Mouse (Mus musculus): Measurements from ENCODE around the gene C1qtnf9. TPM values are rescaled to one million over a fixed set of nuclear protein-coding genes. Genes with fewer than 3 reads are reported as not detected.

Gene C1qtnf9
- total RNA-seq, 1 experiment, result 0.49 TPM

GRCm38 (mm10) chr14:60727130-60727529, 40.8 kb upstream of the C1qtnf9 start:
- H3K27ac ChIP-seq (ENCODE audit: insufficient read depth, low read depth, low read length, poor library complexity, severe bottlenecking), result no peak overlapping the region
- no peak overlapping the region for H3K4me3 ChIP-seq (ENCODE audit: insufficient read depth in 1 of 2, low read depth in 1 of 2, low read length in 2 of 2, poor library complexity in 1 of 2, severe bottlenecking in 1 of 2)
- H3K9me3 ChIP-seq (ENCODE audit: control insufficient read depth, insufficient read depth, low read depth, low read length), result no peaks in the 10 kb centered on the region
- no peak for DNase-seq (ENCODE audit: low read depth, low spot score)
- peaks cover 0 to 15% of the 10 kb centered on the region in 2 experiments; a peak in 1 of 4 replicates for H3K4me1 ChIP-seq (ENCODE audit: control insufficient read depth in 2 of 2, insufficient read depth in 2 of 2, low read length in 2 of 2, poor library complexity in 1 of 2)
- no peak overlapping the region for H3K9ac ChIP-seq (ENCODE audit: insufficient read depth, low read depth, low read length, poor library complexity, severe bottlenecking)
- no peak for TF ChIP-seq HCFC1 (IDR thresholded peaks at IDR 0.05; ENCODE audit: borderline replicate concordance, insufficient read depth, low read length)
- H3K36me3 ChIP-seq (ENCODE audit: control insufficient read depth, insufficient read depth, low read length, poor library complexity, severe bottlenecking), result peaks cover 2% of the 10 kb centered on the region; the same call in 1 of the 2 replicates
- in situ Hi-C loops (cut with MboI; ENCODE audit: low sequenced_read_pairs in 2 of 2, unreplicated experiment in 2 of 2), result no loop called here

DNA sequence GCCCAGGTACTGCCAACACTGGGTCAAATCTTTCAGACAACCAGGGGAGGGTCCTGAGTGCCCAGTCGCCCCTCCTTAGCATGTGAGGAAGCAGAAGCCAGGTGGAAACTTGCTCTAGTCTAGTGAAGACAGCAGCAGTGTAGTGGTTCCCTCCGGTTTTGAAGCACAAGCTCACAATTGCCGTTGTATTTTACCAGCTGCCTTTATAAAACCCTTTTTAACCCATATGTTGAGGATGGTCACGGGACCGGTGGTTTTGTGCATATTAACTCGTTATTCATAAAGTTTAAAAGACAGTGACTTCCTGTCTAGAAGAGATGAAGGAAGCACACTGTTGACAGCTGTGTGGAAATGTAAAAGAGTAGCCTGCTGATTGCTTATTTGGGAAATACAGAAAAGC, 35.9 kb upstream of the C1qtnf9 start:
- TF ChIP-seq HCFC1 (IDR thresholded peaks at IDR 0.05; ENCODE audit: borderline replicate concordance, insufficient read depth, low read length) (no peak), ZNF384 (IDR thresholded peaks at IDR 0.05; ENCODE audit: low read depth, low read length) (no peak), CHD2 (IDR thresholded peaks at IDR 0.05; ENCODE audit: low read depth, low read length) (no peak), MAFK (IDR thresholded peaks at IDR 0.05; ENCODE audit: insufficient read depth, low read depth, low read length) (no peak), ZC3H11A (IDR thresholded peaks at IDR 0.05; ENCODE audit: borderline replicate concordance, low read depth, low read length) (no peak)
- H3K27ac ChIP-seq (ENCODE audit: insufficient read depth, low read depth, low read length, poor library complexity, severe bottlenecking), result no peak overlapping the region
- in situ Hi-C loops (cut with MboI; ENCODE audit: low sequenced_read_pairs in 2 of 2, unreplicated experiment in 2 of 2), result no loop called here
- no peak overlapping the region for H3K9ac ChIP-seq (ENCODE audit: insufficient read depth, low read depth, low read length, poor library complexity, severe bottlenecking)
- peaks cover 5 to 26% of the 10 kb centered on the region in 2 experiments for H3K4me1 ChIP-seq (ENCODE audit: control insufficient read depth in 2 of 2, insufficient read depth in 2 of 2, low read length in 2 of 2, poor library complexity in 1 of 2)
- no peak overlapping the region for H3K4me3 ChIP-seq (ENCODE audit: insufficient read depth in 1 of 2, low read depth in 1 of 2, low read length in 2 of 2, poor library complexity in 1 of 2, severe bottlenecking in 1 of 2)
- no peaks in the 10 kb centered on the region for H3K9me3 ChIP-seq (ENCODE audit: control insufficient read depth, insufficient read depth, low read depth, low read length)
- no peak for DNase-seq (ENCODE audit: low read depth, low spot score)
- peaks cover 2% of the 10 kb centered on the region; the same call in 1 of the 2 replicates for H3K36me3 ChIP-seq (ENCODE audit: control insufficient read depth, insufficient read depth, low read length, poor library complexity, severe bottlenecking)

- Histone ChIP-seq H3K27ac (ENCODE audit: insufficient read depth, low read depth, low read length, poor library complexity, severe bottlenecking) (no peak overlapping the region), H3K9me3 (ENCODE audit: control insufficient read depth, insufficient read depth, low read depth, low read length) (no peaks in the 10 kb centered on the region), H3K36me3 (ENCODE audit: control insufficient read depth, insufficient read depth, low read length, poor library complexity, severe bottlenecking) (peaks cover 2% of the 10 kb centered on the region; the same call in 1 of the 2 replicates), H3K4me3 (ENCODE audit: insufficient read depth in 1 of 2, low read depth in 1 of 2, low read length in 2 of 2, poor library complexity in 1 of 2, severe bottlenecking in 1 of 2) (peak overlapping the region; percentile 14 to 50; a peak in 3 of 4 replicates), H3K9ac (ENCODE audit: insufficient read depth, low read depth, low read length, poor library complexity, severe bottlenecking) (peak overlapping the region; percentile 74), H3K4me1 (ENCODE audit: control insufficient read depth in 2 of 2, insufficient read depth in 2 of 2, low read length in 2 of 2, poor library complexity in 1 of 2) (peaks cover 10 to 27% of the 10 kb centered on the region in 2 experiments)
- in situ Hi-C loops (cut with MboI; ENCODE audit: low sequenced_read_pairs in 2 of 2, unreplicated experiment in 2 of 2), result no loop called here
- TF ChIP-seq MAFK (IDR thresholded peaks at IDR 0.05; ENCODE audit: insufficient read depth, low read depth, low read length) (no peak), ZC3H11A (IDR thresholded peaks at IDR 0.05; ENCODE audit: borderline replicate concordance, low read depth, low read length) (no peak), HCFC1 (IDR thresholded peaks at IDR 0.05; ENCODE audit: borderline replicate concordance, insufficient read depth, low read length) (no peak), CHD2 (IDR thresholded peaks at IDR 0.05; ENCODE audit: low read depth, low read length) (no peak), ZNF384 (IDR thresholded peaks at IDR 0.05; ENCODE audit: low read depth, low read length) (no peak)
- DNase-seq (ENCODE audit: low read depth, low spot score), result no peak
These were observed 35.1 kb upstream of the C1qtnf9 start for GRCm38 (mm10) chr14:60732787-60733186.

- in situ Hi-C loops (cut with MboI; ENCODE audit: low sequenced_read_pairs in 2 of 2, unreplicated experiment in 2 of 2), result no loop called here
- peaks cover 2% of the 10 kb centered on the region; the same call in 1 of the 2 replicates for H3K36me3 ChIP-seq (ENCODE audit: control insufficient read depth, insufficient read depth, low read length, poor library complexity, severe bottlenecking)
- H3K9me3 ChIP-seq (ENCODE audit: control insufficient read depth, insufficient read depth, low read depth, low read length), result no peaks in the 10 kb centered on the region
- H3K9ac ChIP-seq (ENCODE audit: insufficient read depth, low read depth, low read length, poor library complexity, severe bottlenecking), result no peak overlapping the region
- TF ChIP-seq ZNF384 (IDR thresholded peaks at IDR 0.05; ENCODE audit: low read depth, low read length) (no peak), MAFK (IDR thresholded peaks at IDR 0.05; ENCODE audit: insufficient read depth, low read depth, low read length) (no peak), HCFC1 (IDR thresholded peaks at IDR 0.05; ENCODE audit: borderline replicate concordance, insufficient read depth, low read length) (no peak), CHD2 (IDR thresholded peaks at IDR 0.05; ENCODE audit: low read depth, low read length) (no peak), ZC3H11A (IDR thresholded peaks at IDR 0.05; ENCODE audit: borderline replicate concordance, low read depth, low read length) (no peak)
- H3K4me1 ChIP-seq (ENCODE audit: control insufficient read depth in 2 of 2, insufficient read depth in 2 of 2, low read length in 2 of 2, poor library complexity in 1 of 2), result peaks cover 12 to 31% of the 10 kb centered on the region in 2 experiments
- H3K4me3 ChIP-seq (ENCODE audit: insufficient read depth in 1 of 2, low read depth in 1 of 2, low read length in 2 of 2, poor library complexity in 1 of 2, severe bottlenecking in 1 of 2), result no peak overlapping the region
- DNase-seq (ENCODE audit: low read depth, low spot score), result no peak
- H3K27ac ChIP-seq (ENCODE audit: insufficient read depth, low read depth, low read length, poor library complexity, severe bottlenecking), result no peak overlapping the region
These were observed 34.2 kb upstream of the C1qtnf9 start for GRCm38 (mm10) chr14:60733706-60734105.

- no peak overlapping the region for H3K9ac ChIP-seq (ENCODE audit: insufficient read depth, low read depth, low read length, poor library complexity, severe bottlenecking)
- H3K4me1 ChIP-seq (ENCODE audit: control insufficient read depth in 2 of 2, insufficient read depth in 2 of 2, low read length in 2 of 2, poor library complexity in 1 of 2), result peaks cover 14 to 37% of the 10 kb centered on the region in 2 experiments
- H3K9me3 ChIP-seq (ENCODE audit: control insufficient read depth, insufficient read depth, low read depth, low read length), result no peaks in the 10 kb centered on the region
- in situ Hi-C loops (cut with MboI; ENCODE audit: low sequenced_read_pairs in 2 of 2, unreplicated experiment in 2 of 2), result no loop called here
- no peak overlapping the region for H3K27ac ChIP-seq (ENCODE audit: insufficient read depth, low read depth, low read length, poor library complexity, severe bottlenecking)
- H3K36me3 ChIP-seq (ENCODE audit: control insufficient read depth, insufficient read depth, low read length, poor library complexity, severe bottlenecking), result no peaks in the 10 kb centered on the region
- no peak for TF ChIP-seq HCFC1 (IDR thresholded peaks at IDR 0.05; ENCODE audit: borderline replicate concordance, insufficient read depth, low read length)
- no peak for TF ChIP-seq CHD2 (IDR thresholded peaks at IDR 0.05; ENCODE audit: low read depth, low read length)
- no peak for TF ChIP-seq ZC3H11A (IDR thresholded peaks at IDR 0.05; ENCODE audit: borderline replicate concordance, low read depth, low read length)
- no peak for TF ChIP-seq MAFK (IDR thresholded peaks at IDR 0.05; ENCODE audit: insufficient read depth, low read depth, low read length)
- no peak for TF ChIP-seq ZNF384 (IDR thresholded peaks at IDR 0.05; ENCODE audit: low read depth, low read length)
- no peak for DNase-seq (ENCODE audit: low read depth, low spot score)
- H3K4me3 ChIP-seq (ENCODE audit: insufficient read depth in 1 of 2, low read depth in 1 of 2, low read length in 2 of 2, poor library complexity in 1 of 2, severe bottlenecking in 1 of 2), result no peak overlapping the region
These were observed 32.7 kb upstream of the C1qtnf9 start for GRCm38 (mm10) chr14:60735206-60735605.
